10 mouse cellular contexts compared by ENCODE assay signal in genomic region chr2:174595611-174596010, GRCm38 (mm10). TPM values are rescaled to one million over a fixed set of nuclear protein-coding genes. Genes with fewer than 3 reads are reported as not detected.
"Had no signal": no experiment of that assay in that cellular context is flagged by ENCODE, and none has a peak within 500 bp of the region (broad histone marks: within the 10 kb centered on the region; RNA-seq: fewer than 3 reads in every experiment).

No protein-coding gene starts in this region.

- DNase-seq: lung, adult 2 months; lung, postnatal 14 days; lung, postnatal 36 days; right cerebral cortex, postnatal 14 days; right cerebral cortex, postnatal 4 days; spleen, adult 18-20 months; thymus, adult 18-20 months; thymus, postnatal 14 days; thymus, postnatal 36 days had no signal

RNA-seq across cellular contexts. Expression of gene Zfp831, which starts 47.7 kb away (rescaled TPM):
- total RNA-seq: midbrain, postnatal 0 days had no signal
